ENCODE assay signal across 26 mouse cellular contexts in genomic region chr16:37449846-37450245, GRCm38 (mm10).
DNase-seq lines count a peak whose midpoint lies in the region; ATAC-seq and TF ChIP-seq lines count a peak whose summit lies in the region.
"Had no signal": no experiment of that assay in that cellular context is flagged by ENCODE, and none has a peak within 500 bp of the region (broad histone marks: within the 10 kb centered on the region; RNA-seq: fewer than 3 reads in every experiment).

No protein-coding gene starts in this region.

- DNase-seq in left cerebral cortex, postnatal 4 days: peak; percentile 26
- DNase-seq in left cerebral cortex, adult 11 months (ENCODE audit: low spot score): no peak
- peak; percentile 61 for DNase-seq in cerebellum, adult 11 months
- peak; percentile 85 for DNase-seq in cerebellum, adult 9-10 months
- peak; percentile 45 for DNase-seq in fat pad, adult 2 months (ENCODE audit: extremely low read depth, low read depth, low spot score)
- DNase-seq in layer of hippocampus, postnatal 25 days (ENCODE audit: extremely low spot score in 1 of 2, low spot score in 1 of 2): no peak
- DNase-seq in c-Kit-positive CD71-positive TER-119-positive erythroid progenitor cells, embryonic 14.5 days (ENCODE audit: low spot score): no peak
- no peak for DNase-seq in hindbrain, postnatal 0 days (ENCODE audit: low spot score)
- DNase-seq: adrenal gland, postnatal 36 days; gastrocnemius, postnatal 36 days; kidney, adult 9 months; kidney, postnatal 25 days; liver, postnatal 0 days; thymus, postnatal 25 days had no signal

- H3K4me2 ChIP-seq in hindbrain, postnatal 0 days (ENCODE audit: low read depth, low read length): no peak overlapping the region
- H3K4me2 ChIP-seq: embryonic facial prominence, embryonic 15.5 days; hindbrain, embryonic 15.5 days; liver, embryonic 11.5 days; neural tube, embryonic 13.5 days; stomach, embryonic 15.5 days had no signal

- ATAC-seq in hindbrain, postnatal 0 days: no peak
- ATAC-seq: forebrain, embryonic 16.5 days; intestine, embryonic 16.5 days; liver, postnatal 0 days; lung, postnatal 0 days; midbrain, embryonic 16.5 days had no signal

- H3K27ac ChIP-seq in hindbrain, postnatal 0 days: no peak overlapping the region
- H3K27ac ChIP-seq: embryonic facial prominence, embryonic 15.5 days; hindbrain, embryonic 15.5 days; limb, embryonic 10.5 days; macrophage; neural tube, embryonic 13.5 days; stomach, embryonic 15.5 days had no signal

- 69% methylated on average over 5 of the region's 5 CpGs for WGBS in hindbrain, postnatal 0 days

- H3K27me3 ChIP-seq in hindbrain, postnatal 0 days (ENCODE audit: insufficient read depth, low read length): no peaks in the 10 kb centered on the region
- H3K27me3 ChIP-seq: embryonic facial prominence, embryonic 15.5 days; hindbrain, embryonic 15.5 days; neural tube, embryonic 13.5 days; stomach, embryonic 15.5 days had no signal

- H3K36me3 ChIP-seq in hindbrain, postnatal 0 days (ENCODE audit: insufficient read depth, low read length): no peaks in the 10 kb centered on the region
- H3K36me3 ChIP-seq: embryonic facial prominence, embryonic 15.5 days; hindbrain, embryonic 15.5 days; limb, embryonic 10.5 days; neural tube, embryonic 13.5 days; stomach, embryonic 15.5 days had no signal

- intact Hi-C loops in left cerebral cortex, postnatal 4 days (cut with DNase I): no loop called here

- TF ChIP-seq CTCF in hindbrain, postnatal 0 days (IDR thresholded peaks at IDR 0.05; ENCODE audit: low read depth): no peak

- no peaks in the 10 kb centered on the region for H3K4me1 ChIP-seq in hindbrain, postnatal 0 days (ENCODE audit: insufficient read depth, low read length)
- H3K4me1 ChIP-seq: embryonic facial prominence, embryonic 15.5 days; hindbrain, embryonic 15.5 days; limb, embryonic 10.5 days; neural tube, embryonic 13.5 days; stomach, embryonic 15.5 days had no signal

- H3K9me3 ChIP-seq in hindbrain, postnatal 0 days (ENCODE audit: low read length): no peaks in the 10 kb centered on the region
- H3K9me3 ChIP-seq: embryonic facial prominence, embryonic 15.5 days; hindbrain, embryonic 15.5 days; limb, embryonic 10.5 days; neural tube, embryonic 13.5 days; stomach, embryonic 15.5 days had no signal

- H3K9ac ChIP-seq in hindbrain, postnatal 0 days (replicated peaks; ENCODE audit: low read length): no peak overlapping the region
- H3K9ac ChIP-seq: embryonic facial prominence, embryonic 15.5 days; hindbrain, embryonic 15.5 days; liver, postnatal 0 days; neural tube, embryonic 13.5 days; stomach, embryonic 15.5 days had no signal

- H3K4me3 ChIP-seq in hindbrain, postnatal 0 days (ENCODE audit: low read length): no peak overlapping the region
- H3K4me3 ChIP-seq: embryonic facial prominence, embryonic 15.5 days; hindbrain, embryonic 15.5 days; limb, embryonic 10.5 days; myocyte; neural tube, embryonic 13.5 days; stomach, embryonic 15.5 days had no signal

Comparison
In these comparisons a context has a peak if more than half of its experiments do, and no peak if none do; other contexts are left out.
1. DNase-seq: peak in left cerebral cortex, postnatal 4 days (single experiment), cerebellum, adult 11 months (single experiment), cerebellum, adult 9-10 months (single experiment) and fat pad, adult 2 months (single experiment); none in left cerebral cortex, adult 11 months (single experiment), layer of hippocampus, postnatal 25 days (0 of 2), c-Kit-positive CD71-positive TER-119-positive erythroid progenitor cells, embryonic 14.5 days (single experiment) and hindbrain, postnatal 0 days (single experiment).